Mouse (Mus musculus): ENCODE measurements at regions not wholly inside any gene's neighbourhood (a gene's known extent, or its start where the extent isn't known, plus 50 kb on each side); places are given as distances from the start of the nearest gene placed in this dataset.

DNA sequence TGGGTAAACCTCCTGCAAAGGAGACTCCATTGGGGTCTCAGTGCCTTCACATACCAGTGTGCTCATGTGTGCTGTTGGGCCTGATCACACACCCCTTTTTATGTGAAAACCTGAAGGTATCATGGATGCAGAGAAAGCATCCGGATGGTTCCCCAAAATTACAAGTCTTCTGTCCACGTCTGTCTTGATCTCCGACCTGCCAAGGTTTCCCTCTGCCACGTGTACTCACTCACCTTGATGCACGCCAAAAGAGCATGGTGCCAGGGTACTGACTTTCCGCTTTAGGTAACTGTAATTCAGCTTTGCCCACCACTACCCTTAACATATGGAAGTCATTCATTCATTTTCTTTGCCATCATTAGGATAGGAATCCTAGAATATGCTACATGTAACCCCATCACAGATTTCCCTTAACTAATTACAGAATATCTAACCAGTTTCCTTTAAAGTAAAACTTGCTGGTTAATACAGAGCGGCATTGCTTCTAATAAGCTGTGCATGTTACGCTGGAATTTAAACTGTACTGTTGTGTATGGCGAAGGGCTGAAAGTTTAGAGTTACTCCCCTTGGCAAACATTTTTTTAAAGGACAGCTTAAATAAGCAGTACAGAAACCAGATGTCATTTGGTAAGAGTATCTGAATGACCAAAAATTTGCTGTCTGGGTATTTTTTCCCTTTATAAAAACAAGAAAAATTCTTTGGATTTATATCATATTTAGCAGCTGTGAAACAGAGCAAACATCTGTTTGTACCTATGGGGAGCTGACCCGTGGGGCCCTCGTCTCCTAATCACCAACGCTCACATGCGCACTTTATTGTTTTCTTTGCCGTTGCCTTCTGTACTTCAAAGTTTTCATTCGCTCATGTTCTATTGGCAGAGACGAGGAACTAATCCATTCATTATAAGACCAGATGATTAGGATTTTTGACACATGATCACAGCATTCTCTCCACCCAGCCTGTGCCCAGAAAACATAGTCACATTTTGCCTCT is 131.4 kb upstream of the Gm15217 start:
- Histone ChIP-seq H3K36me3 (ENCODE audit: control insufficient read depth, insufficient read depth, low read length) (no peaks in the 10 kb centered on the region), H3K27ac (ENCODE audit: low read depth, low read length) (no peak overlapping the region), H3K9me3 (ENCODE audit: control insufficient read depth, low read length) (no peaks in the 10 kb centered on the region), H3K4me1 (replicated peaks; ENCODE audit: control insufficient read depth, insufficient read depth, low read length) (no peaks in the 10 kb centered on the region), H3K4me2 (ENCODE audit: low read depth, low read length, severe bottlenecking) (no peak overlapping the region), H3K4me3 (ENCODE audit: low read depth, low read length) (no peak overlapping the region), H3K9ac (ENCODE audit: low read length) (no peak overlapping the region), H3K27me3 (ENCODE audit: control insufficient read depth, insufficient read depth, low read length) (no peaks in the 10 kb centered on the region)
- 73% methylated on average over 16 of the region's 16 CpGs for WGBS
- DNase-seq (ENCODE audit: low spot score) (no peak), ATAC-seq (replicated peaks; ENCODE audit: low FRiP score) (no peak)

DNA sequence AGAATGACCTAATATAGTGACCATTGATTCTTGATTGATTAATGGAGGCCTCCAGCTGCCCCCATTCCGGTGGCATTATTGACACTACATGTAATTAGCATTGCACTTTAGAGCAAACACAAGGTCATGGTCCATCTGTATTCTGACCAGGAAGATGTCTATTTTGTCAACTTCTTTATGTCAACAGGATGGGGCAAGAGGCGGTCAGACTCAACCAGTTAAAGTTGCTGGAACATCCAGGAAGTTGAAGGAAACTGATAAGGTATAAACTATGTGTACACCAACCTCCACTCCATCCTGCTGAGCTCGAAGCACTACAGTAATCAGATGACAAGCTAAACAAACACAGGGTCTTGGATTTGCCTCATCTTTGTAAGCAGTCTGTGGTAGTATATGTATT is 130.1 kb upstream of the Gm15217 start:
- 78% methylated on average over 3 of the region's 3 CpGs for WGBS
- no peak overlapping the region for H3K4me3 ChIP-seq (ENCODE audit: low read depth, low read length)

DNA sequence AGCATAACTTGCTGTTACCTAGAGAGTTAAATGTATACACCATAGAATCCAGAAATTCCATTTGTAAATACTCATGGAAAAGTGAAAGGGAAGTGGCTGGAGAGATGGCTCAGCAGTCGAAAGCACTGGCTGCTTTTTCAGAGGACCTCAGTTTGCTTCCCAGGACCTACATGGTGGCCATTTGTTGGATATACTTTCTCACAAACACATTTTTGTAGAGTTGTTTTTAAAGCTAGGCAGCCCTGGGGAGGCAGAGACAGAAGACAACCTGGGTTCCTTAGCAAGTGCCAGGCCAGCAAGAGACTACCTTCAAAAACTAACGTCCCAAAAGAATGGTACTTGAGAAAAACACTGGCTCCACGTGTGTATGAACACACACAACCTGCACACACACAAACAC is 124.0 kb upstream of the Gm15217 start:
- WGBS: 73% methylated on average over 3 of the region's 3 CpGs
- DNase-seq (ENCODE audit: low spot score) (no peak), ATAC-seq (replicated peaks; ENCODE audit: low FRiP score) (no peak)
- H3K27me3 ChIP-seq (ENCODE audit: control insufficient read depth, insufficient read depth, low read length): no peaks in the 10 kb centered on the region
- no peak overlapping the region for H3K4me3 ChIP-seq (ENCODE audit: low read depth, low read length)
- H3K27ac ChIP-seq (ENCODE audit: low read depth, low read length): no peak overlapping the region
- H3K9ac ChIP-seq (ENCODE audit: low read length): no peak overlapping the region
- no peaks in the 10 kb centered on the region for H3K36me3 ChIP-seq (ENCODE audit: control insufficient read depth, insufficient read depth, low read length)
- no peaks in the 10 kb centered on the region for H3K4me1 ChIP-seq (replicated peaks; ENCODE audit: control insufficient read depth, insufficient read depth, low read length)
- no peak overlapping the region for H3K4me2 ChIP-seq (ENCODE audit: low read depth, low read length, severe bottlenecking)
- H3K9me3 ChIP-seq (ENCODE audit: control insufficient read depth, low read length): no peaks in the 10 kb centered on the region

More for the DNA sequence above, 130.1 kb upstream of the Gm15217 start:
- no peaks in the 10 kb centered on the region for H3K36me3 ChIP-seq (ENCODE audit: control insufficient read depth, insufficient read depth, low read length)
- no peaks in the 10 kb centered on the region for H3K9me3 ChIP-seq (ENCODE audit: control insufficient read depth, low read length)
- ATAC-seq (replicated peaks; ENCODE audit: low FRiP score): no peak
- H3K27ac ChIP-seq (ENCODE audit: low read depth, low read length): no peak overlapping the region
- no peak overlapping the region for H3K9ac ChIP-seq (ENCODE audit: low read length)
- H3K4me2 ChIP-seq (ENCODE audit: low read depth, low read length, severe bottlenecking): no peak overlapping the region
- no peak for DNase-seq (ENCODE audit: low spot score)
- H3K27me3 ChIP-seq (ENCODE audit: control insufficient read depth, insufficient read depth, low read length): no peaks in the 10 kb centered on the region
- no peaks in the 10 kb centered on the region for H3K4me1 ChIP-seq (replicated peaks; ENCODE audit: control insufficient read depth, insufficient read depth, low read length)

DNA sequence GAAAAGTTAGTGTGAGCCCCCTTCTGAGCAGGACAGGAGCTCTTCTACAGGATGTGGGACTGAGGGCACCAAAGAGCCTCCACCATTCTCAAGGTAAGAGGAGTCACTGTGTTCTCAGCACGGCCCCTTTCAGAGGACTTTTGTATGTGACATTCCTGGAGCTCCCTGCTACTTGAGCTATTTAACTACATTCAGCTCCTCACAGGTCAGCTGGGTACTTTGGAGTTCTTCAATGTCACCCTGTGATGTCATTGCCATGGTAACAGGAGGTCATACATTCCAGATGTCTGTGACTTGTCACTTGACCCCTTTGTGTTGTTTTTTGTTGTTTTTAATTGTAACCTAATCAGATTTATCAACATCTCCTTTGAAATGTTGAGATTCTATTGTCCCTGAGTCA is 122.9 kb upstream of the Gm15217 start:
- WGBS: 16% methylated on average over 1 of the region's 1 CpGs
- no peak for ATAC-seq (replicated peaks; ENCODE audit: low FRiP score)
- no peaks in the 10 kb centered on the region for H3K4me1 ChIP-seq (replicated peaks; ENCODE audit: control insufficient read depth, insufficient read depth, low read length)
- H3K4me2 ChIP-seq (ENCODE audit: low read depth, low read length, severe bottlenecking): no peak overlapping the region
- no peaks in the 10 kb centered on the region for H3K27me3 ChIP-seq (ENCODE audit: control insufficient read depth, insufficient read depth, low read length)
- no peak overlapping the region for H3K27ac ChIP-seq (ENCODE audit: low read depth, low read length)
- H3K9ac ChIP-seq (ENCODE audit: low read length): no peak overlapping the region
- no peaks in the 10 kb centered on the region for H3K36me3 ChIP-seq (ENCODE audit: control insufficient read depth, insufficient read depth, low read length)
- H3K9me3 ChIP-seq (ENCODE audit: control insufficient read depth, low read length): no peaks in the 10 kb centered on the region
- no peak overlapping the region for H3K4me3 ChIP-seq (ENCODE audit: low read depth, low read length)
- no peak for DNase-seq (ENCODE audit: low spot score)

DNA sequence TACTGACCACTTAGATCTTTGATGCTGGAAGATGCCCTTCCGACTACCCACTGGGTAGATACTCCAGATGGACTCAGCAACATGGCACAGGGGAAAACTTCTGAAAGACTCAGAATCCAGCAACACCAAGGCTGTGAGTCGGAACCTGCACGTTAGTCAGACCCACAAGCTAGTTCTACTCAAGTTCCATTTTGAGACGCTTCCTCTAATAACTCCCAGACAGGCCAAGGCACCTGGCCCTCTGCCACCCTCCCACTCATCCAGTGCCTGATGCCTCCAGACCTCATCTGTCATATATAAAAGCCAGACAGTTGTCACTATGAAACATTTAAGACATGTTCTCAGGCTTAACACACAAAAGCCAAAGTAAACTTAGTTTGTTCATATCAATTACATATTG is 121.9 kb upstream of the Gm15217 start:
- WGBS: 81% methylated on average over 4 of the region's 4 CpGs
- DNase-seq (ENCODE audit: low spot score) (no peak), ATAC-seq (replicated peaks; ENCODE audit: low FRiP score) (no peak)
- no peak overlapping the region for H3K27ac ChIP-seq (ENCODE audit: low read depth, low read length)
- H3K4me1 ChIP-seq (replicated peaks; ENCODE audit: control insufficient read depth, insufficient read depth, low read length): no peaks in the 10 kb centered on the region
- no peak overlapping the region for H3K4me2 ChIP-seq (ENCODE audit: low read depth, low read length, severe bottlenecking)
- H3K9ac ChIP-seq (ENCODE audit: low read length): no peak overlapping the region
- H3K27me3 ChIP-seq (ENCODE audit: control insufficient read depth, insufficient read depth, low read length): no peaks in the 10 kb centered on the region
- H3K4me3 ChIP-seq (ENCODE audit: low read depth, low read length): no peak overlapping the region
- H3K9me3 ChIP-seq (ENCODE audit: control insufficient read depth, low read length): no peaks in the 10 kb centered on the region
- H3K36me3 ChIP-seq (ENCODE audit: control insufficient read depth, insufficient read depth, low read length): no peaks in the 10 kb centered on the region

DNA sequence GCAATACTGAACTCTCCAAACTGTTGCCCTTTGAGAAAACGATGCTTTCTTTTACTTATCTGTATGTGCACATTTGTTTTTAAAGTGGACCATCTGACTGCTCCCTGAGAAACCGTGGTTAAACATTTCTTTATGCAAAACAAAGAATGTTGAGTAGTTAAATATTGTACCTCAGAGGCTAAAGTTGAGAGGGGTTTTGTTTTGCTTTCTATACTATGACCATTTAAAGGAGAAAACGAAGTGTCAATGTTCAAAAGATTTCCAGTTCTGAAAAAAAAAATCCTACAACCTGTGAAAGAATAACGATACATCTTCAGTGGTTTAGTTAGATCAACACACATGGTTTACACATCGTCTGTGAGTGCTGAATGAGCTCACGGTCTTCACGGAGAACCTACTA is 120.7 kb upstream of the Gm15217 start:
- Histone ChIP-seq H3K9me3 (ENCODE audit: control insufficient read depth, low read length) (no peaks in the 10 kb centered on the region), H3K9ac (ENCODE audit: low read length) (no peak overlapping the region), H3K4me1 (replicated peaks; ENCODE audit: control insufficient read depth, insufficient read depth, low read length) (no peaks in the 10 kb centered on the region), H3K4me3 (ENCODE audit: low read depth, low read length) (no peak overlapping the region), H3K4me2 (ENCODE audit: low read depth, low read length, severe bottlenecking) (no peak overlapping the region), H3K36me3 (ENCODE audit: control insufficient read depth, insufficient read depth, low read length) (no peaks in the 10 kb centered on the region), H3K27me3 (ENCODE audit: control insufficient read depth, insufficient read depth, low read length) (no peaks in the 10 kb centered on the region), H3K27ac (ENCODE audit: low read depth, low read length) (no peak overlapping the region)
- ATAC-seq (replicated peaks; ENCODE audit: low FRiP score) (no peak), DNase-seq (ENCODE audit: low spot score) (no peak)
- WGBS: 83% methylated on average over 7 of the region's 7 CpGs

DNA sequence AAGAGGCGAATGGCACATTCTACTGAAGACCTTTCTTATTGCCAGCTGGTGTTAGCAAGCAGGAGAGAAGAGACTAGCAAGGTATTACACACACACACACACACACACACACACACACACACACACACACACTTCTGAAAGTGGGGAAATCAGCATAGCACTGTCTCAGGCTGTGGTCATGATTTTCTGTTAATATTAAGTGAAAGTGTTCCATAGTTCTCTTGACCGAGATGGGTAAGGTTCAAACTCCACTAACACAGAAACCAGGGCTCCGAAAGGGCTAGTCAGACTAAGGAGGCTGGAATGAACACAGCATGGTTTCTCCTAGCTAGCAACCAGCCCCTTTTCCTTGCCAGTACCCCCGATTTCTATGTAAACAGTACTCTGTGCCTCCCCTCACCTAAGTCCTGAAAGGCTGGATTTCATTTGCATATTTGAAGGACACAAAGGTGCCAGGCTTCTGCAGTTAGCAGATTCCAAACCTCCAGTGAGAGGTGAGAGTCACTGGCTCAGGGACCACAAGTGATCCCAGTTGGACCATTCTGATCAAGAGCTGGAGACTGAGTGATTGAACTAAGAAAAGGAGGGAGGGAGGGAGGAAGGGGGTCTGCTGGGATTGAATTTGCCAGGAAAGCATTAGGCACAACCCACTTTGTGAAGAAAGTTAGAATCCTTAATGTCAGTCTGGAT is 118.8 kb upstream of the Gm15217 start:
- Histone ChIP-seq H3K27me3 (ENCODE audit: control insufficient read depth, insufficient read depth, low read length) (no peaks in the 10 kb centered on the region), H3K9ac (ENCODE audit: low read length) (no peak overlapping the region), H3K4me1 (replicated peaks; ENCODE audit: control insufficient read depth, insufficient read depth, low read length) (no peaks in the 10 kb centered on the region), H3K9me3 (ENCODE audit: control insufficient read depth, low read length) (no peaks in the 10 kb centered on the region), H3K36me3 (ENCODE audit: control insufficient read depth, insufficient read depth, low read length) (no peaks in the 10 kb centered on the region), H3K27ac (ENCODE audit: low read depth, low read length) (no peak overlapping the region), H3K4me2 (ENCODE audit: low read depth, low read length, severe bottlenecking) (no peak overlapping the region), H3K4me3 (ENCODE audit: low read depth, low read length) (no peak overlapping the region)
- ATAC-seq (replicated peaks; ENCODE audit: low FRiP score) (no peak), DNase-seq (ENCODE audit: low spot score) (no peak)
- 71% methylated on average over 4 of the region's 4 CpGs for WGBS

DNA sequence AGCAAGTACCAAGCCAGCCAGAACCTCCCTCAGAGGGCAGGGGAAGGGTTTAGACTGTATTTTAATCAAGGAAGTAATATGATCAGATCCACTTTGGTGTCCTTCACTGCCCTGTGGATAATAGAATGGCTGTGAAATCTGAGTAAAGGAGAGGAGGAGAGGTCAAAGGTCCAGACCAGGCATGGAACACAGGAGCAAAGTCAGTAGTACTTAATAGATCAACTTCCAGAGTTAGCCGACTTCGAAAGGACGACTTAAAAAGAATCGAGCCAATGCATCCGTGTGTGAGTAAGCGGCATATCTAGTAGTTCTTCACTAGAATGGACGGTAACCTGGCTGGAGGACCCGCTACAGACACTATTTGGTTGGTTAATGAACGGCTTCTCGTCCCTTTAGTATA is 103.8 kb upstream of the Gm15217 start:
- ATAC-seq (replicated peaks; ENCODE audit: low FRiP score) (no peak), DNase-seq (ENCODE audit: low spot score) (no peak)
- Histone ChIP-seq H3K27ac (ENCODE audit: low read depth, low read length) (no peak overlapping the region), H3K4me1 (replicated peaks; ENCODE audit: control insufficient read depth, insufficient read depth, low read length) (no peaks in the 10 kb centered on the region), H3K9ac (ENCODE audit: low read length) (no peak overlapping the region), H3K27me3 (ENCODE audit: control insufficient read depth, insufficient read depth, low read length) (no peaks in the 10 kb centered on the region), H3K4me2 (ENCODE audit: low read depth, low read length, severe bottlenecking) (no peak overlapping the region), H3K36me3 (ENCODE audit: control insufficient read depth, insufficient read depth, low read length) (no peaks in the 10 kb centered on the region), H3K9me3 (ENCODE audit: control insufficient read depth, low read length) (no peaks in the 10 kb centered on the region), H3K4me3 (ENCODE audit: low read depth, low read length) (no peak overlapping the region)
- WGBS: 90% methylated on average over 10 of the region's 10 CpGs

Measured in forebrain, embryonic 11.5 days (tissue).